Mouse (Mus musculus) regulatory T cell (primary cell): Measurements from ENCODE around the gene Dusp6.

Source experiments
- in situ Hi-C: fragments of 300-600 bp; cut with MboI, MseI; formaldehyde crosslinking; loops from one replicate; pipeline ENCODE4 v1.15.1; 2025; ENCODE audit warnings: high pct_unique_total_duplicates

Dusp6 gene

GRCm38 (mm10) chr10:99262867-99263379, at the start of gene Dusp6:
Gene Dusp6, plus strand, starts transcription at chr10:99263231.
- in situ Hi-C loops = loop anchor here (10.0 kb wide), 2 partner anchors 202 to 312 kb away; no protein-coding TSS in a partner anchor

GRCm38 (mm10) chr10:99214421-99215299, 48.4 kb upstream of the Dusp6 start:
- in situ Hi-C loops = loop anchor here (5.0 kb wide), 1 partner anchor 1328 kb away; no protein-coding TSS in a partner anchor

- in situ Hi-C loops = loop anchor here (5.0 kb wide), 1 partner anchor 1326 kb away; no protein-coding TSS in a partner anchor
Observed at GRCm38 (mm10) chr10:99216570-99216969, 46.5 kb upstream of the Dusp6 start.

GRCm38 (mm10) chr10:99221540-99221939, 41.5 kb upstream of the Dusp6 start:
- in situ Hi-C loops = no loop called here

GRCm38 (mm10) chr10:99222726-99223125, 40.3 kb upstream of the Dusp6 start:
- in situ Hi-C loops = no loop called here

- in situ Hi-C loops = no loop called here
Observed at GRCm38 (mm10) chr10:99224218-99224617, 38.8 kb upstream of the Dusp6 start.

- in situ Hi-C loops = no loop called here
Observed at GRCm38 (mm10) chr10:99226782-99227181, 36.2 kb upstream of the Dusp6 start.

- in situ Hi-C loops = no loop called here
Observed at GRCm38 (mm10) chr10:99227968-99228864, 34.8 kb upstream of the Dusp6 start.

GRCm38 (mm10) chr10:99229031-99229684, 33.9 kb upstream of the Dusp6 start:
- in situ Hi-C loops = no loop called here

GRCm38 (mm10) chr10:99232518-99233227, 30.4 kb upstream of the Dusp6 start:
- in situ Hi-C loops = no loop called here

- in situ Hi-C loops = no loop called here
Observed at GRCm38 (mm10) chr10:99234336-99234735, 28.7 kb upstream of the Dusp6 start.

- in situ Hi-C loops = no loop called here
Observed at GRCm38 (mm10) chr10:99235081-99235480, 27.9 kb upstream of the Dusp6 start.

- in situ Hi-C loops = no loop called here
Observed at GRCm38 (mm10) chr10:99237205-99237832, 25.7 kb upstream of the Dusp6 start.

GRCm38 (mm10) chr10:99238537-99238936, 24.5 kb upstream of the Dusp6 start:
- in situ Hi-C loops = no loop called here

GRCm38 (mm10) chr10:99241284-99241828, 21.7 kb upstream of the Dusp6 start:
- in situ Hi-C loops = loop anchor here (10.0 kb wide), 2 partner anchors 47 to 137 kb away; partner anchors contain the start of genes Galnt4 and Poc1b

GRCm38 (mm10) chr10:99241829-99242711, 21.0 kb upstream of the Dusp6 start:
- in situ Hi-C loops = loop anchor here (10.0 kb wide), 2 partner anchors 47 to 137 kb away; partner anchors contain the start of genes Galnt4 and Poc1b

- in situ Hi-C loops = loop anchor here (10.0 kb wide), 2 partner anchors 48 to 138 kb away; partner anchors contain the start of genes Galnt4 and Poc1b
Observed at GRCm38 (mm10) chr10:99242721-99243120, 20.3 kb upstream of the Dusp6 start.

GRCm38 (mm10) chr10:99243907-99244489, 19.0 kb upstream of the Dusp6 start:
- in situ Hi-C loops = loop anchor here (10.0 kb wide), 2 partner anchors 49 to 139 kb away; partner anchors contain the start of genes Galnt4 and Poc1b
